Mouse (Mus musculus) thymus, postnatal 4 days (tissue): ENCODE data around the gene Tmem178b.

Experiments used
- DNase-seq: peaks from one replicate; pipeline ENCODE4 v3.0.0; 2021

Gene Tmem178b

GRCm38 (mm10) chr6:40023592-40024335, 150.7 kb downstream of the Tmem178b start:
- no peak for DNase-seq

GRCm38 (mm10) chr6:40024336-40024934, 151.4 kb downstream of the Tmem178b start:
- no peak for DNase-seq

- no peak for DNase-seq
Measured at GRCm38 (mm10) chr6:40032901-40033300, 159.8 kb downstream of the Tmem178b start.

- DNase-seq, result no peak
Measured at GRCm38 (mm10) chr6:40033935-40034334, 160.9 kb downstream of the Tmem178b start.

- no peak for DNase-seq
Measured at GRCm38 (mm10) chr6:40048969-40049908, 176.2 kb downstream of the Tmem178b start.

GRCm38 (mm10) chr6:40049909-40050484, 176.9 kb downstream of the Tmem178b start:
- no peak for DNase-seq

- DNase-seq, result no peak
Measured at GRCm38 (mm10) chr6:40051698-40052097, 178.6 kb downstream of the Tmem178b start.

- no peak for DNase-seq
Measured at GRCm38 (mm10) chr6:40052593-40052992, 179.5 kb downstream of the Tmem178b start.

- no peak for DNase-seq
Measured at GRCm38 (mm10) chr6:40059466-40059865, 186.4 kb downstream of the Tmem178b start.

GRCm38 (mm10) chr6:40061327-40062189, 188.5 kb downstream of the Tmem178b start:
- no peak for DNase-seq

GRCm38 (mm10) chr6:40062190-40062501, 189.1 kb downstream of the Tmem178b start:
- DNase-seq, result no peak

GRCm38 (mm10) chr6:40063438-40063837, 190.4 kb downstream of the Tmem178b start:
- DNase-seq, result no peak

GRCm38 (mm10) chr6:40063899-40064298, 190.8 kb downstream of the Tmem178b start:
- no peak for DNase-seq

- no peak for DNase-seq
Measured at GRCm38 (mm10) chr6:40064342-40064741, 191.3 kb downstream of the Tmem178b start.

- no peak for DNase-seq
Measured at GRCm38 (mm10) chr6:40068467-40068866, 195.4 kb downstream of the Tmem178b start.

GRCm38 (mm10) chr6:40071007-40071406, 197.9 kb downstream of the Tmem178b start:
- no peak for DNase-seq

- DNase-seq, result no peak
Measured at GRCm38 (mm10) chr6:40076089-40076488, 203.0 kb downstream of the Tmem178b start.

- DNase-seq, result no peak
Measured at GRCm38 (mm10) chr6:40076670-40077313, 203.7 kb downstream of the Tmem178b start.

- DNase-seq, result no peak
Measured at GRCm38 (mm10) chr6:40078353-40078752, 205.3 kb downstream of the Tmem178b start.

- DNase-seq, result no peak
Measured at GRCm38 (mm10) chr6:40083726-40084125, 210.7 kb downstream of the Tmem178b start.

- DNase-seq, result no peak
Measured at GRCm38 (mm10) chr6:40091250-40091651, 218.2 kb downstream of the Tmem178b start.

GRCm38 (mm10) chr6:40098498-40098897, 225.4 kb downstream of the Tmem178b start:
- DNase-seq, result no peak
